Mouse (Mus musculus) CH12F3 (cell line): Measurements from ENCODE around the gene Gm20661.
"Not testable (repeated sequence)": the region's sequence is repeated elsewhere in the genome, so short reads cannot be mapped to it uniquely, and the experiment has no call there.

Experiments
- in situ Hi-C: fragments of 300-500 bp; cut with MboI; formaldehyde crosslinking; loops from 2 replicates; pipeline ENCODE4 v1.14.3; 2020; ENCODE audit warnings: low sequenced_read_pairs

Gene Gm20661

DNA sequence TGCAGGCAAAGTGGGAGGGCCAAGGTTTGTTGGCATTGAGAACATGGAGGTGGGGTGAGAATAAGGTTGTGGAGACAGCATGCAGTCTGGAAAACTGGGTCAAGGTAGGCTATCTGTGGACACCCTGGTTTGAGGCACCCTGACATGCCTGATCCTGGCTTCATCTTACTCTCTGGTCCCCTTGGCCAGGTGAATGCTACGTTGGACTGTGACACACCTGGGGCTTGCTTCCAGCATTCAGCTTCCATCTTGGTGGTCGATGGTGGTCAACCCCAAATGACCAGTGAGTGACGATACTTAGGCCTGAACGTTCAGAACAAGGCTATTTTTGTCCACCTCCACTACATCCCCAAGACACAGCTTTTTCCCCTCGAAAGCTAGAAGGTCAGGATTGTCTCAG is 13.2 kb downstream of the Gm20661 start, which contains the start of gene Gm20662:
TSS of gene Gm20662 (plus strand) at position 301 of the 400 bp plus-strand sequence.
- in situ Hi-C loops: no loop called here

- in situ Hi-C loops: no loop called here
Measured at GRCm38 (mm10) chr9:108001922-108002770, 19.3 kb downstream of the Gm20661 start, which contains the start of gene Ip6k1. TSS of gene Ip6k1 (plus strand) at chr9:108002501.

DNA sequence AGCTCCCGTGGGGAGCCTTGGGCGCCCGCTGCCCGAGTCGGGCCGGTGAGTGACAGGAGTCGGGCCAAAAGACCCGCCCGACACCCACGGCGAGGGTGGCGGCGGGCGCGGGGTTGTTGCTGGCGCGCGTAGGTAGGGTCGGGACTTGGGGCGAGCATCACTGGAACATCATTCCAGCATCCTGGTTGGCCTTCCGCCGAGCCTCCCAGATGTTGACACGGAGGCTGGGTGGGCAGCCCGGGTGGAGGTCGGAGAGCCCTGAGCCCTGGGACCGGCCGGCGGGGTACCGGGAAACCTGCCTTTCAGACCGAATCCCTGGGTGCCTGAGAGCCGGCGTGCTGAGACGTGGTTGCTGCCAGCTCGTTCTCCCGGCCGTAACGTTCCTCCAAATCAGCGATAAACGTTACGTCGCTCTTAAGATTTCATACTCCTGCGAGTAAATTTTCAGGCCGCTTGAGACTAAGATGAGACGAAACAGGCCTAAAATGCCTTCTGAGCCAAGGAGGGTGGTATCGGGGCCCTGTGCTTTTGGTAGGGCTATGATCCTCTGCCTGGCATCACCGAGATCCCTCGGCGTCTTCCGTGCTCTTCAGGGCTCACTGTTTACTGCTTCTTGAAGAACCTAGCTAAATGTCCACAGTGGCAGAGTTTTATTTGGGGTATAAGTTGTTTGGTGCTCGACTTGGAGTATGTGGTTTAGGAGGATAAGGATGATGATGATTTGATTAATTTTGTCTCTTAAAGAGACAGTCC is 20.1 kb downstream of the Gm20661 start:
- in situ Hi-C loops: no loop called here

GRCm38 (mm10) chr9:108003531-108003890 is 20.7 kb downstream of the Gm20661 start:
- in situ Hi-C loops: no loop called here

- in situ Hi-C loops: no loop called here
Measured at GRCm38 (mm10) chr9:108008041-108008440, 25.2 kb downstream of the Gm20661 start.

DNA sequence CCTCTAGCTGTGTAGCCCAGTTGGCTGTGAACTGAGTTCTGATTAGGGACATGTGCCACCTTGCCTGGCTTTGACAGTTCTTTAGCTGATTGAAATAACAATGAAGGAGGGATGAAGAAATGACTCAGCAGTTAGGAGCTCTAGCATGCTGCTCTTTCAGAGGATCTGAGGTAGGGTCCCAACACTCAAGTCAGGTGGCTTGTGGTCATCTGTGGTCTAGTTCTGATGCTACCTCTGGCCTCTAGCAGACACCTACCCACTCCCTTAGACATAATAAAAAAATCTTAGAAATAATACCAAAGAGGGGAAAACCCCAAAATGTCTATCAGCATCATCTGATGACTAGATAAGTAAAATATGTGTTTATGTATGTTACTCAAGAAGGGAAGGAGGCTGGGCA is 27.5 kb downstream of the Gm20661 start:
- in situ Hi-C loops: no loop called here

GRCm38 (mm10) chr9:108013577-108013976 is 30.7 kb downstream of the Gm20661 start:
- in situ Hi-C loops: not testable (repeated sequence)

DNA sequence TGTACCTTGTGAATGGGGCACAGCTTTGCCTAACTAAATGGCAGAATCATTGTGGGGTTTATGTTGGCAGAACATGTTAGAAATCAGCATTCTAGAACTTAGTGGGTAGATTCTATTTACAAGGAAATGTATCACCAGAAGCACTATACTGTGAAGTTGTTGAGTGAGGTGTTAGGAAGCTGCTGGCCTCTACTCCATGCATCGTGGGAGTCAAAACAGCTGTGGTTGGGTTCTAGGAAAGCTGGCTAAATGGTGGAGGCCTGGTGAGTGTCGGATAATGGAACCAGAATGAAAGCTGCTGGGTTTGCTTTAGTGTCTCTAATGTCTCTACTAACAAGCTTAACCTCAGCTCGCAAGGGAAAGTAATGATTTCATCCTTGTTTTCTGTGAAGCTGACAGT is 34.3 kb downstream of the Gm20661 start:
- in situ Hi-C loops: no loop called here

DNA sequence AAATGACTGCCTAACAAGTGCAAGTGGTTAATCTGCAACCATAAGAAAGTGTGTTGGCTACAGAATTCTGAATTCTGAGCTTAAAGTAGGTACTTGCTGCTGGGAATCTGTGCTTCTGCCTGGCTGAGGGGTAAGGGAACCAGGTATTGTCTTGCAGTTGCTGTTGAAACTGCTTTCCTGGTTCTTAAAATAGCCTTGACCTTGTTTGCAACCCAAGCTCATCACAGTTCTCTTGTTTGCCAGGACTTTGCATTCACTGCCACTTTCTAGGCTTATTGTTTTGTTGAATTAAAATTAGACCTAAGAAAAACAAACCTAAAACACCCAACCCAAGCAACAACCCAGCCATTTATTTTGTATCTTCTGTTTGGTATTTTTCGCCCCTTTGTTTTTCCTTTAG is 37.9 kb downstream of the Gm20661 start:
- in situ Hi-C loops: no loop called here

GRCm38 (mm10) chr9:108023216-108023615 is 40.4 kb downstream of the Gm20661 start:
- in situ Hi-C loops: no loop called here

GRCm38 (mm10) chr9:108026584-108026983 is 43.7 kb downstream of the Gm20661 start:
- in situ Hi-C loops: no loop called here

- in situ Hi-C loops: no loop called here
Measured at GRCm38 (mm10) chr9:108027867-108028266, 45.0 kb downstream of the Gm20661 start.

GRCm38 (mm10) chr9:108032126-108032525 is 49.3 kb downstream of the Gm20661 start:
- in situ Hi-C loops: no loop called here

DNA sequence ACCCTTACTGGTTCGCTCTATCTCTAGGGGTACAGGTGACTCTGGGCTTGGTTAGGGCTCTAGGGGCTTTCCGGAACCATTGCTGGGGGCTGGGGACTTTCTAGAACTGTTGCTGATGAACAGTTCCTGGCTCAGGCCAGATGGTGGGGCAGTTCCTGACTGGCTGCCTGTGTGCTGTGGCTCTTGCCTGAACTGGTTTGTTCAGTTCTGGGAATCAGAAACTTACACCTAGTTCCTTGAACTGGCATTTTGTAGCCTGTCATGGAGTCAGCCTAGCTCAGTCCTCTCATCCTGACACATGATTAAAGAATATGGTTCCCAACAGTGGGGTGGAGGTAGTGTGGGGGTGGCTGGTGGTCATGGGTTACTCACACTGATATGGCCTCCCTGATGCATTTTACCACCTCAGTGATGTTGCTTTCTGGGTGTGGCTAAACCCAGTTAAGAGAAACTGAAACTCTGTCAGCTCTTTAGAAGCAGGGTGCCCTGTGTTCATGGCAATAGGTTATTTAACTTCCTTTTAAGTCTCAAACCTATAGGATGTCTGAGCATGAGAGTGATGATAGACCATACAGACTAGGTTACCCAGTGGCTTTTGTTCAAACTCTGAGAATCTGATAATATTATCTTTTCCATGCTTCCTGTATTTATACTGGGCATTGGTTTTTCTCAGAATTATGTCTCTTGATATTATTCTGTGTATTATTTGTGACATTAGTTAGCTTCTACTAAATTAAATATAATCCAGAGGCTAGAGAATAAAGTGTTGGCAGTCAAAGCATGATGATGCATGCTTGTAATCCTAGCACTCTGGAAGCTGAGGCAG is 52.7 kb downstream of the Gm20661 start:
- in situ Hi-C loops: no loop called here
